Mouse (Mus musculus) testis, adult 2 months (tissue): ENCODE data around the gene Gm17078.
"Not testable (repeated sequence)": the region's sequence is repeated elsewhere in the genome, so short reads cannot be mapped to it uniquely, and the experiment has no call there.

Source experiments
- CTCF ChIP-seq: fragments of 200-500 bp; IDR thresholded peaks from 2 replicates; pipeline ENCODE4 v1.5.1; 2012; ENCODE audit warnings: low read depth, mild to moderate bottlenecking, inconsistent platforms, low read length, moderate library complexity; ENCODE audit not compliant: control insufficient read depth, insufficient read depth, insufficient replicate concordance
- POLR2A ChIP-seq: fragments of 200-500 bp; IDR thresholded peaks from 2 replicates; pipeline ENCODE4 v1.6.1; 2012; ENCODE audit warnings: low read depth, mild to moderate bottlenecking, inconsistent platforms, low read length, moderate library complexity; ENCODE audit not compliant: control insufficient read depth

- TF ChIP-seq POLR2A, CTCF: not testable (repeated sequence)
Measured at GRCm38 (mm10) chr14:51592039-51592438, 19.1 kb downstream of the Gm17078 start, which contains the start of gene Gm17174.
